Mouse (Mus musculus): Measurements from ENCODE around the gene Tnfrsf13c. TPM values are rescaled to one million over a fixed set of nuclear protein-coding genes. Genes with fewer than 3 reads are reported as not detected.
"Not testable (repeated sequence)": the region's sequence is repeated elsewhere in the genome, so short reads cannot be mapped to it uniquely, and the experiment has no call there.

Gene Tnfrsf13c
- total and polyA plus RNA-seq, 2 experiments from 2014 or later, result 0.24 to 0.44 TPM

- no peak overlapping the region for H3K4me3 ChIP-seq (ENCODE audit: low read depth, low read length)
- no peak for ATAC-seq
- H3K9me3 ChIP-seq (ENCODE audit: low read length), result no peaks in the 10 kb centered on the region
- H3K4me2 ChIP-seq (ENCODE audit: low read depth), result no peak overlapping the region
- 0 out of 2 replicates have a peak, but pooled peaks cover 12% of the 10 kb centered on the region for H3K36me3 ChIP-seq (ENCODE audit: insufficient read depth)
- H3K9ac ChIP-seq, result no peak overlapping the region
- no peak overlapping the region for H3K27ac ChIP-seq (ENCODE audit: low read depth, low read length)
- DNase-seq, result peak; percentile 84
- no peaks in the 10 kb centered on the region for H3K27me3 ChIP-seq (ENCODE audit: insufficient read depth, low read length)
- WGBS, result 12% methylated on average over 16 of the region's 16 CpGs
- peak; percentile 99 for TF ChIP-seq CTCF (IDR thresholded peaks at IDR 0.05; ENCODE audit: low read depth)
- peaks cover 19% of the 10 kb centered on the region for H3K4me1 ChIP-seq (ENCODE audit: insufficient read depth)
Measured at GRCm38 (mm10) chr15:82259510-82259909, 35.3 kb upstream of the Tnfrsf13c start.

GRCm38 (mm10) chr15:82255944-82256383 lies 31.8 kb upstream of the Tnfrsf13c start:
- peaks cover 19% of the 10 kb centered on the region for H3K4me1 ChIP-seq (ENCODE audit: insufficient read depth)
- peak; percentile 71 for TF ChIP-seq CTCF (IDR thresholded peaks at IDR 0.05; ENCODE audit: low read depth)
- 0 out of 2 replicates have a peak, but pooled peaks cover 8% of the 10 kb centered on the region for H3K36me3 ChIP-seq (ENCODE audit: insufficient read depth)
- H3K27ac ChIP-seq (ENCODE audit: low read depth, low read length), result peak overlapping the region; percentile 91
- H3K4me3 ChIP-seq (ENCODE audit: low read depth, low read length), result peak overlapping the region; percentile 53
- H3K27me3 ChIP-seq (ENCODE audit: insufficient read depth, low read length), result no peaks in the 10 kb centered on the region
- whole genome bisulfite sequencing, result 4% methylated on average over 10 of the region's 10 CpGs
- H3K4me2 ChIP-seq (ENCODE audit: low read depth), result peak overlapping the region; percentile 66
- H3K9me3 ChIP-seq (ENCODE audit: low read length), result no peaks in the 10 kb centered on the region
- ATAC-seq (peak; percentile 97), DNase-seq (peak; percentile 94)
- H3K9ac ChIP-seq, result peak overlapping the region; percentile 76

GRCm38 (mm10) chr15:82255248-82255647 lies 31.1 kb upstream of the Tnfrsf13c start:
- Histone ChIP-seq H3K36me3 (ENCODE audit: insufficient read depth) (0 out of 2 replicates have a peak, but pooled peaks cover 4% of the 10 kb centered on the region), H3K4me3 (ENCODE audit: low read depth, low read length) (peak overlapping the region; percentile 53), H3K4me2 (ENCODE audit: low read depth) (peak overlapping the region; percentile 66), H3K9me3 (ENCODE audit: low read length) (no peaks in the 10 kb centered on the region), H3K27me3 (ENCODE audit: insufficient read depth, low read length) (no peaks in the 10 kb centered on the region), H3K4me1 (ENCODE audit: insufficient read depth) (peaks cover 19% of the 10 kb centered on the region), H3K27ac (ENCODE audit: low read depth, low read length) (peak overlapping the region; percentile 91), H3K9ac (peak overlapping the region; percentile 76)
- DNase-seq (peak; percentile 63), ATAC-seq (peak; percentile 37)
- 39% methylated on average over 4 of the region's 4 CpGs for WGBS
- peak; percentile 70 for TF ChIP-seq CTCF (IDR thresholded peaks at IDR 0.05; ENCODE audit: low read depth)

GRCm38 (mm10) chr15:82252097-82252496 lies 27.9 kb upstream of the Tnfrsf13c start, which contains the start of gene 1500009C09Rik:
TSS of gene 1500009C09Rik (plus strand) at chr15:82252397.
- TF ChIP-seq CTCF (IDR thresholded peaks at IDR 0.05; ENCODE audit: low read depth), result no peak
- no peak within 1 kb of the TSS for H3K4me3 ChIP-seq (ENCODE audit: low read depth, low read length)
- H3K27me3 ChIP-seq (ENCODE audit: insufficient read depth, low read length), result no peaks in the 10 kb centered on the region
- no peak within 1 kb of the TSS for H3K4me2 ChIP-seq (ENCODE audit: low read depth)
- H3K9me3 ChIP-seq (ENCODE audit: low read length), result no peaks in the 10 kb centered on the region
- H3K36me3 ChIP-seq (ENCODE audit: insufficient read depth), result no peaks in the 10 kb centered on the region
- no peak for DNase-seq
- H3K4me1 ChIP-seq (ENCODE audit: insufficient read depth), result peaks cover 13% of the 10 kb centered on the region
- H3K27ac ChIP-seq (ENCODE audit: low read depth, low read length), result no peak within 1 kb of the TSS
- 86% methylated on average over 6 of the region's 6 CpGs for WGBS
- no peak within 1 kb of the TSS for H3K9ac ChIP-seq
- no peak for ATAC-seq

- Histone ChIP-seq H3K4me3 (ENCODE audit: low read depth, low read length) (no peak overlapping the region), H3K27ac (ENCODE audit: low read depth, low read length) (no peak overlapping the region), H3K9ac (no peak overlapping the region), H3K4me2 (ENCODE audit: low read depth) (no peak overlapping the region), H3K4me1 (ENCODE audit: insufficient read depth) (peaks cover 9% of the 10 kb centered on the region), H3K9me3 (ENCODE audit: low read length) (no peaks in the 10 kb centered on the region), H3K36me3 (ENCODE audit: insufficient read depth) (no peaks in the 10 kb centered on the region), H3K27me3 (ENCODE audit: insufficient read depth, low read length) (no peaks in the 10 kb centered on the region)
- peak; percentile 36 for TF ChIP-seq CTCF (IDR thresholded peaks at IDR 0.05; ENCODE audit: low read depth)
- 95% methylated on average over 3 of the region's 3 CpGs for WGBS
- DNase-seq, result no peak
- no peak for ATAC-seq
Measured at GRCm38 (mm10) chr15:82251579-82251978, 27.4 kb upstream of the Tnfrsf13c start.

- ATAC-seq, result no peak
- H3K9ac ChIP-seq, result no peak overlapping the region
- no peaks in the 10 kb centered on the region for H3K36me3 ChIP-seq (ENCODE audit: insufficient read depth)
- TF ChIP-seq CTCF (IDR thresholded peaks at IDR 0.05; ENCODE audit: low read depth), result no peak
- H3K4me3 ChIP-seq (ENCODE audit: low read depth, low read length), result no peak overlapping the region
- WGBS, result 82% methylated on average over 3 of the region's 3 CpGs
- H3K4me2 ChIP-seq (ENCODE audit: low read depth), result no peak overlapping the region
- no peaks in the 10 kb centered on the region for H3K27me3 ChIP-seq (ENCODE audit: insufficient read depth, low read length)
- DNase-seq, result no peak
- 0 out of 2 replicates have a peak, but pooled peaks cover 3% of the 10 kb centered on the region for H3K4me1 ChIP-seq (ENCODE audit: insufficient read depth)
- H3K27ac ChIP-seq (ENCODE audit: low read depth, low read length), result no peak overlapping the region
- no peaks in the 10 kb centered on the region for H3K9me3 ChIP-seq (ENCODE audit: low read length)
Measured at GRCm38 (mm10) chr15:82247131-82247776, 23.1 kb upstream of the Tnfrsf13c start.

- not testable (repeated sequence) for ATAC-seq
Measured at GRCm38 (mm10) chr15:82244805-82245161, 20.6 kb upstream of the Tnfrsf13c start.

More at GRCm38 (mm10) chr15:82244805-82245161, 20.6 kb upstream of the Tnfrsf13c start:
- not testable (repeated sequence) for H3K4me1 ChIP-seq (ENCODE audit: insufficient read depth); H3K36me3 ChIP-seq (ENCODE audit: insufficient read depth); H3K27me3 ChIP-seq (ENCODE audit: insufficient read depth, low read length); H3K9me3 ChIP-seq (ENCODE audit: low read length); DNase-seq
- H3K9ac ChIP-seq, result peak overlapping the region; percentile 53; the same call in 1 of the 2 replicates
- peak overlapping the region; percentile 76 for H3K4me3 ChIP-seq (ENCODE audit: low read depth, low read length)
- peak overlapping the region; percentile 98 for H3K4me2 ChIP-seq (ENCODE audit: low read depth)
- H3K27ac ChIP-seq (ENCODE audit: low read depth, low read length), result 0 out of 2 replicates have a peak overlapping the region, but pooled peaks have one; percentile 15
- 24% methylated on average over 9 of the region's 9 CpGs for WGBS

Data from forebrain, postnatal 0 days (tissue).